Mouse (Mus musculus) liver, embryonic 14.5 days (tissue): ENCODE results near the gene Hsf4. TPM values are rescaled to one million over a fixed set of nuclear protein-coding genes. Genes with fewer than 3 reads are reported as not detected.

Source experiments
- ATAC-seq: fragments of 200-750 bp; cut with Nextera tagmentation; 2 replicates; pipeline ENCODE4 v1.8.0; 2017; ENCODE audit warnings: moderate number of reproducible peaks, mild to moderate bottlenecking, moderate library complexity; ENCODE audit not compliant: insufficient read depth
- DNase-seq, 3 experiments: peaks; one replicate each; pipeline ENCODE4 v3.0.0-alpha.2; 2012 to 2013; ENCODE audit warnings: low read depth in 3 of 3, low spot score in 3 of 3
- H3K27ac ChIP-seq: fragments of 300-500 bp; sonication (generic); 2 replicates; pipeline ENCODE4 v1.5.1; 2014; ENCODE audit warnings: moderate library complexity, mild to moderate bottlenecking, control low read depth, inconsistent platforms
- H3K27me3 ChIP-seq: fragments of 300-500 bp; sonication (generic); 2 replicates; pipeline ENCODE4 v1.6.1; 2014; ENCODE audit warnings: mild to moderate bottlenecking, low read length, moderate library complexity; ENCODE audit not compliant: control insufficient read depth, insufficient read depth
- H3K36me3 ChIP-seq: fragments of 300-500 bp; sonication (generic); replicated peaks from 2 replicates; pipeline ENCODE4 v1.6.1; 2014; ENCODE audit warnings: low read depth; ENCODE audit not compliant: control insufficient read depth, insufficient read depth
- H3K4me1 ChIP-seq, 2 experiments: fragments of 200-500 bp in 1 of 2; fragments of 300-500 bp in 1 of 2; sonication (generic) in 1 of 2; replicated peaks; 2 replicates each; pipeline ENCODE4 v1.6.1; 2012 to 2014; ENCODE audit warnings: antibody characterized with exemption in 1 of 2, inconsistent platforms in 1 of 2, low read length in 1 of 2; ENCODE audit not compliant: control insufficient read depth in 2 of 2, insufficient read depth in 2 of 2
- H3K4me2 ChIP-seq: fragments of 300-500 bp; sonication (generic); 2 replicates; pipeline ENCODE4 v1.6.1; 2014; ENCODE audit warnings: low read depth, mild to moderate bottlenecking, control low read depth, moderate library complexity
- H3K4me3 ChIP-seq, 2 experiments: fragments of 200-500 bp in 1 of 2; fragments of 300-500 bp in 1 of 2; sonication (generic) in 1 of 2; 2 replicates each; pipeline ENCODE4 v1.5.1; 2012 to 2014; ENCODE audit warnings: low read depth in 2 of 2, low read length in 2 of 2, mild to moderate bottlenecking in 2 of 2, control low read depth in 1 of 2, inconsistent platforms in 1 of 2, moderate library complexity in 1 of 2; ENCODE audit not compliant: insufficient read depth in 1 of 2
- H3K9ac ChIP-seq: fragments of 300-500 bp; sonication (generic); replicated peaks from 2 replicates; pipeline ENCODE4 v1.6.1; 2014; ENCODE audit warnings: mild to moderate bottlenecking, control low read depth, moderate library complexity
- H3K9me3 ChIP-seq: fragments of 300-500 bp; sonication (generic); 2 replicates; pipeline ENCODE4 v1.6.1; 2016; ENCODE audit warnings: low read length, mixed read lengths; ENCODE audit not compliant: control insufficient read depth
- CTCF ChIP-seq: IDR thresholded peaks from 2 replicates; pipeline ENCODE4 v1.5.1; 2016; ENCODE audit warnings: antibody characterized with exemption, low read depth, control low read depth
- EP300 ChIP-seq: IDR thresholded peaks from 2 replicates; pipeline ENCODE4 v1.6.1; 2016; ENCODE audit warnings: antibody characterized with exemption, low read depth
- WGBS: fragments of 180-500 bp; shearing (Covaris S2); extraction: QIAGEN DNeasy Blood & Tissue Kit; methylation state at CpG from one replicate; pipeline ENCODE4 v1.1.7; 2014; ENCODE audit not compliant: insufficient replicate concordance; 5-methylcytosine and 5-hydroxymethylcytosine counted together
- microRNA counts: library from miRNA; unstranded; fragments of <30 nt; microRNA quantifications from one replicate; lab custom pipeline; 2016
- microRNA-seq: library from miRNA; unstranded; fragments of <30 nt; microRNA quantifications from one replicate; pipeline ENCODE4, GENCODE M21; 2016
- polyA plus RNA-seq, 2 experiments: library from polyadenylated mRNA; depleted of rRNA in 1 of 2; stranded (reverse) in 1 of 2; unstranded in 1 of 2; fragments of >200 nt; fragmentation: Nextera tagmentation in 1 of 2; extraction: Ambion mirVana in 1 of 2; gene quantifications; 2 replicates each; pipeline versions ENCODE4 v1.2.1 to v1.2.3; 2012 to 2014

The Hsf4 gene
- polyA plus RNA-seq, 2 experiments: 0.03 to 0.08 TPM

DNA sequence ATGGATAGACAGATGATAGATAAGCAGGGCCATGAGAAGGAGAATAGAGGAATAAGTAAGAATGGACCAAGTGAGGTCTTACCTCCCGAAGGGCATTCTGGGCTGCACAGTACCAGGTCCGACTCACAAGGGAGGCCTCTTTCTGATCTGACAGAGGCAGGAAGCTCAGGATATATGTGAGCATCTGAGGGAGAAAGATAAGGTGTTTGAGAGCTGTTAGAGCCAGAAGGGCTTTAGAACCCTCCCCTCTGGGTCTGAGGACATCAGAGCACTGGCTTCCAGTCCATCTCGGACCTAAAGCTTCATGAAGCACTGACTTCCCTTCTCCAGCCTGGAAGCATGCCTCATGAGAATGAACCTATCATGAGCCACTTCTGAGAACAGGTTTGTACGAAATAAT lies 53.6 kb downstream of the Hsf4 start:
- peak; percentile 81 for ATAC-seq
- Histone ChIP-seq H3K4me2 (peak overlapping the region; percentile 89), H3K27ac (peak overlapping the region; percentile 98)

More for the DNA sequence above, 53.6 kb downstream of the Hsf4 start:
- peak overlapping the region; percentile 81 for H3K9ac ChIP-seq
- H3K4me1 ChIP-seq: peaks cover 50 to 53% of the 10 kb centered on the region in 2 experiments
- 17% methylated on average over 4 of the region's 4 CpGs for WGBS
- no peak for TF ChIP-seq CTCF
- peak; percentile 87 for TF ChIP-seq EP300
- H3K27me3 ChIP-seq: no peaks in the 10 kb centered on the region
- peak; percentile 75 to 82 (median 81) for DNase-seq
- H3K4me3 ChIP-seq: peak overlapping the region; percentile 64 to 75
- no peaks in the 10 kb centered on the region for H3K9me3 ChIP-seq
- H3K36me3 ChIP-seq: peaks cover 18% of the 10 kb centered on the region

MicroRNAs within 50 kb of the gene (microRNA counts, 519-probe panel; counts per million panel counts)
- microRNA mmu-miR-328 (lab: Ali Mortazavi, UCI): 69.9 counts per million

Small RNAs within 50 kb of the gene (microRNA-seq; reads per million reads assigned to microRNA genes)
- gene Gm27320: not detected
- gene Mir328: 373 reads per million, percentile 62 among the genes with 10 or more reads in this experiment

Other genes starting within 250 kb of the Hsf4 start
- 0.18 and 0.22 TPM in 2 replicates for gene Ces3a, start 221.2 kb upstream of the Hsf4 start, polyA plus RNA-seq (2012; rRNA removed)
- gene Ces3a, start 221.2 kb upstream of the Hsf4 start, polyA plus RNA-seq (2014; fragmentation: Nextera tagmentation; extraction: Ambion mirVana): 0.14 and 0.23 TPM in 2 replicates
- gene Ces3b, start 186.0 kb upstream of the Hsf4 start, polyA plus RNA-seq (2012; rRNA removed): not detected in 2 replicates
- not detected in 2 replicates for gene Ces3b, start 186.0 kb upstream of the Hsf4 start, polyA plus RNA-seq (2014; fragmentation: Nextera tagmentation; extraction: Ambion mirVana)
- gene Ces4a, start 138.0 kb upstream of the Hsf4 start, polyA plus RNA-seq (2012; rRNA removed): not detected in 2 replicates
- gene Ces4a, start 138.0 kb upstream of the Hsf4 start, polyA plus RNA-seq (2014; fragmentation: Nextera tagmentation; extraction: Ambion mirVana): not detected in 2 replicates
- gene Cbfb, start 99.1 kb upstream of the Hsf4 start, polyA plus RNA-seq (2012; rRNA removed): 3.6 and 5.8 TPM in 2 replicates
- 7.5 and 7.8 TPM in 2 replicates for gene Cbfb, start 99.1 kb upstream of the Hsf4 start, polyA plus RNA-seq (2014; fragmentation: Nextera tagmentation; extraction: Ambion mirVana)
- 10.7 and 11.9 TPM in 2 replicates for gene D230025D16Rik, start 44.7 kb upstream of the Hsf4 start, polyA plus RNA-seq (2012; rRNA removed)
- 14.7 and 16.7 TPM in 2 replicates for gene D230025D16Rik, start 44.7 kb upstream of the Hsf4 start, polyA plus RNA-seq (2014; fragmentation: Nextera tagmentation; extraction: Ambion mirVana)
- 1.6 and 1.7 TPM in 2 replicates for gene B3gnt9, start 14.6 kb upstream of the Hsf4 start, polyA plus RNA-seq (2012; rRNA removed)
- gene B3gnt9, start 14.6 kb upstream of the Hsf4 start, polyA plus RNA-seq (2014; fragmentation: Nextera tagmentation; extraction: Ambion mirVana): 2.3 and 3.1 TPM in 2 replicates
- gene Tradd, start 5.2 kb upstream of the Hsf4 start, polyA plus RNA-seq (2012; rRNA removed): 5.5 and 6.0 TPM in 2 replicates
- 11.5 and 15.8 TPM in 2 replicates for gene Tradd, start 5.2 kb upstream of the Hsf4 start, polyA plus RNA-seq (2014; fragmentation: Nextera tagmentation; extraction: Ambion mirVana)
- gene Fbxl8, start 5.2 kb upstream of the Hsf4 start, polyA plus RNA-seq (2012; rRNA removed): 1.0 and 1.3 TPM in 2 replicates
- gene Fbxl8, start 5.2 kb upstream of the Hsf4 start, polyA plus RNA-seq (2014; fragmentation: Nextera tagmentation; extraction: Ambion mirVana): 0.75 and 0.83 TPM in 2 replicates
- gene Nol3, start 6.3 kb downstream of the Hsf4 start, polyA plus RNA-seq (2012; rRNA removed): 0.02 and 0.03 TPM in 2 replicates
- not detected in 2 replicates for gene Nol3, start 6.3 kb downstream of the Hsf4 start, polyA plus RNA-seq (2014; fragmentation: Nextera tagmentation; extraction: Ambion mirVana)
- gene 4931428F04Rik, start 20.1 kb downstream of the Hsf4 start, polyA plus RNA-seq (2012; rRNA removed): 1.3 and 1.6 TPM in 2 replicates
- 0.48 and 0.62 TPM in 2 replicates for gene 4931428F04Rik, start 20.1 kb downstream of the Hsf4 start, polyA plus RNA-seq (2014; fragmentation: Nextera tagmentation; extraction: Ambion mirVana)
- gene Exoc3l, start 26.3 kb downstream of the Hsf4 start, polyA plus RNA-seq (2012; rRNA removed): 6.2 and 6.5 TPM in 2 replicates
- gene Exoc3l, start 26.3 kb downstream of the Hsf4 start, polyA plus RNA-seq (2014; fragmentation: Nextera tagmentation; extraction: Ambion mirVana): 4.5 and 4.7 TPM in 2 replicates
- gene E2f4, start 27.9 kb downstream of the Hsf4 start, polyA plus RNA-seq (2012; rRNA removed): 275 and 297 TPM in 2 replicates
- gene E2f4, start 27.9 kb downstream of the Hsf4 start, polyA plus RNA-seq (2014; fragmentation: Nextera tagmentation; extraction: Ambion mirVana): 206 and 227 TPM in 2 replicates
- 3.6 and 4.2 TPM in 2 replicates for gene Elmo3, start 35.8 kb downstream of the Hsf4 start, polyA plus RNA-seq (2012; rRNA removed)
- 2.5 and 2.8 TPM in 2 replicates for gene Elmo3, start 35.8 kb downstream of the Hsf4 start, polyA plus RNA-seq (2014; fragmentation: Nextera tagmentation; extraction: Ambion mirVana)
- gene Lrrc29, start 56.5 kb downstream of the Hsf4 start, polyA plus RNA-seq (2012; rRNA removed): 10.4 and 12.1 TPM in 2 replicates
- 9.1 and 11.4 TPM in 2 replicates for gene Lrrc29, start 56.5 kb downstream of the Hsf4 start, polyA plus RNA-seq (2014; fragmentation: Nextera tagmentation; extraction: Ambion mirVana)
- gene Tmem208, start 56.6 kb downstream of the Hsf4 start, polyA plus RNA-seq (2012; rRNA removed): 59.1 and 66.5 TPM in 2 replicates
- 103 and 107 TPM in 2 replicates for gene Tmem208, start 56.6 kb downstream of the Hsf4 start, polyA plus RNA-seq (2014; fragmentation: Nextera tagmentation; extraction: Ambion mirVana)
- gene Fhod1, start 78.2 kb downstream of the Hsf4 start, polyA plus RNA-seq (2012; rRNA removed): 3.4 and 4.4 TPM in 2 replicates
- gene Fhod1, start 78.2 kb downstream of the Hsf4 start, polyA plus RNA-seq (2014; fragmentation: Nextera tagmentation; extraction: Ambion mirVana): 0.42 and 0.82 TPM in 2 replicates
- gene Slc9a5, start 79.0 kb downstream of the Hsf4 start, polyA plus RNA-seq (2012; rRNA removed): 0.87 and 0.90 TPM in 2 replicates
- 0.08 and 0.14 TPM in 2 replicates for gene Slc9a5, start 79.0 kb downstream of the Hsf4 start, polyA plus RNA-seq (2014; fragmentation: Nextera tagmentation; extraction: Ambion mirVana)
- gene Plekhg4, start 103.5 kb downstream of the Hsf4 start, polyA plus RNA-seq (2012; rRNA removed): 0.08 TPM in 2 replicates
- 0.06 TPM in 2 replicates for gene Plekhg4, start 103.5 kb downstream of the Hsf4 start, polyA plus RNA-seq (2014; fragmentation: Nextera tagmentation; extraction: Ambion mirVana)
- gene Kctd19, start 143.7 kb downstream of the Hsf4 start, polyA plus RNA-seq (2012; rRNA removed): not detected in 2 replicates
- gene Kctd19, start 143.7 kb downstream of the Hsf4 start, polyA plus RNA-seq (2014; fragmentation: Nextera tagmentation; extraction: Ambion mirVana): not detected in 2 replicates
- 0.04 and 0.09 TPM in 2 replicates for gene Lrrc36, start 143.8 kb downstream of the Hsf4 start, polyA plus RNA-seq (2012; rRNA removed)
- gene Lrrc36, start 143.8 kb downstream of the Hsf4 start, polyA plus RNA-seq (2014; fragmentation: Nextera tagmentation; extraction: Ambion mirVana): 0.08 and 0.10 TPM in 2 replicates
- gene Tppp3, start 201.7 kb downstream of the Hsf4 start, polyA plus RNA-seq (2012; rRNA removed): 0.49 and 0.60 TPM in 2 replicates
- gene Tppp3, start 201.7 kb downstream of the Hsf4 start, polyA plus RNA-seq (2014; fragmentation: Nextera tagmentation; extraction: Ambion mirVana): 0.49 and 0.63 TPM in 2 replicates
- gene Zdhhc1, start 227.1 kb downstream of the Hsf4 start, polyA plus RNA-seq (2012; rRNA removed): 2.2 and 2.4 TPM in 2 replicates
- gene Zdhhc1, start 227.1 kb downstream of the Hsf4 start, polyA plus RNA-seq (2014; fragmentation: Nextera tagmentation; extraction: Ambion mirVana): 0.90 and 1.2 TPM in 2 replicates
- gene Hsd11b2, start 249.0 kb downstream of the Hsf4 start, polyA plus RNA-seq (2012; rRNA removed): 1.1 TPM in 2 replicates
- 0.42 and 0.99 TPM in 2 replicates for gene Hsd11b2, start 249.0 kb downstream of the Hsf4 start, polyA plus RNA-seq (2014; fragmentation: Nextera tagmentation; extraction: Ambion mirVana)